Mouse (Mus musculus): ENCODE data around the gene Cox7a1.
"Not testable (repeated sequence)": the region's sequence is repeated elsewhere in the genome, so short reads cannot be mapped to it uniquely, and the experiment has no call there.

Cox7a1 gene

DNA sequence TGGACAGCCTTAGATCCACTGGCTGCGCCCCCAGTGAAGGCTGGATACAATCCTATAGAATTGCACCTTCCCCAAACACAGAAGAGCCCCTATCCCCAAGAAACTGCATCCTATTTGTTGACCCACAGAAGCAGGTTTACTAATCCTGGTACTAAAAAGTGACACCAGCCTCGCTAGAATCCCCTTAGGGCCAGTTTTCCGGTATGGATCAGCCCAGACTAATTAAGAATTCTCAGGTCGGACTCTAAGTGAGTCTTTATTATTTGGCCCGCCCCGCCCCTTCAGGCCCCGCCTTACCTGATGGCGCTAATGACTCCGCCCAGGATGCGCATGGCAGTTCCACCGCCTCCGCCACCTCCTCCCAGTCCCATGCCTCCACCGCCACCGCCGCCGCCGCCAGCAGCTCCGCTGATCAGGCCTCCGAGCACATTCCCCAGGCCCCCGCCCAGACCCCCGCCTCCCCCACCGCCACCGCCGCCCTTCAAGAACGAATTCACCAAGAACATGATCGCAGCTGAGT is 9.7 kb downstream of the Cox7a1 start:
- DNase-seq = peak; percentile 90 to 92

DNA sequence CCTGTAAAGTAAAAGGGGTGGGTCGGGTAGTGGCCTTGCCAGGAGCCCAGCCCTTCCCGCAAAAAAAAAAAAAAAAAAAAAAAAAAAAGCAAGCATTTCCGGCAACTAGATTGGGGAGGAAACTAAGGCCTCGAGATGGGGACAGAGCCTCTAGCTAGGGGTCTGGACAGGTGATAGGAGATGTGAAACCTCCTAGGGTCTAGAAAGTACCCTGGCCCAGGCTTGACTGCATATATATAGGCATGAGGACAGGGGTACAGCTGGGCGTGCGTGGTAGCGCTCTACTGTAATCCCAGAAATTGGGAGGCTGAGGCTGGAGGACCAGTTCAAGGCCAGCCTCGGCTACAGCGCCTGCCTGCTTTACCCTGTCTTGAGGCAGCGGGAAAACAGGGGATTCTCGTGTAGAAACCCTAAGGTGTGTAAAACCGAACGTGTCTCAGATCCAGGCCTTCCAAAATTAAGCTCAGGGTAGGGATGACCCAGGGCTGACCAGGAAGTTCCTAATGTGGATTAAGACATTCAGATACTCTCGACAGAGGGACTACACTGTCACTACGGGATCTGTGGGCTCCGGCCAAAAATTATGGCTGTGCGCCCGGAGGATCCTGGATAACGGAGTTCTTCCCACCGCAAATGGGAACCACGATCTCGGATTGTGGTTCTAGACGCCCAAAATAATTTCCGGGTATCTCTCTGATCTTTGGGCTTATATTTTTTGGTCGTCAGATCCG is 10.3 kb downstream of the Cox7a1 start:
- peak in 1 of 2 experiments; percentile 47 for DNase-seq

DNA sequence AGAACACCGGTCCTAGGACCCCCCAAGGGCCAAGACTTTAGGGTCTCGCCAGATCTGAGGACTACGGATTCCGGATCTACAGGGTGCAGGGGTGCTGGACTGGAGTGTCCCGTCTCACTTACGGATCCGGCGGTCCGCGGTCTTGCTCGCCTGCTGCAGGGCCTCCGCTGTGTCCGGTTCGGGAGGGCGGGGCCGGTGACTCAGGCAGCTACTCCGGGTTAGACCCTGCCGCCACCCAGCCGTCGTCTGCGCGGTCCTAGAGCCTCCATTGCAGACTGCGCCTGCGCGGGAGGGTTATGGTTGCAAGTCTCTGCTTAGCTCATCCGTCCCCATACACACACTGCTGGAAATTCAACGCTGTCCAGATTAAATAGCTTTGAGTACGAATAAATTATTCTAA is 10.9 kb downstream of the Cox7a1 start:
- DNase-seq = peak; percentile 98

DNA sequence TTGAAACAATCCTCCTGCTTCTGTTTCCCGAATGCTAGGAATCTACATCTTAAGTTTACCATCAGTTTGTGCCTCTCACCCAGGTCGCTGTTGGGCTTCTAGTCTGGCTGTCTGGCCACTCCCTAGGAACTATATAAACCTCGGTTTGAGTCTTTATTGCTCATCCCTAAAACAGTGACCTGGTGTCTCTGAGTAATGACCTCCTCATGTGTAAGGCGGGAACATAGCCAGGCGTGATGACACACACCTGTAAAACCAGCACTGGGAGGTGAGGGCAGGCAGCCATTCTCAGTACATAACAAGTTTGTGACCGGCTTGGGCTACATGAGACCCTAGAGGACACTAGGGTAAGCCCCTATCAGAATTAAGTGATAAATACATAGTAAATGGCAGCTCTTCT is 11.5 kb downstream of the Cox7a1 start:
- DNase-seq = no peak

DNA sequence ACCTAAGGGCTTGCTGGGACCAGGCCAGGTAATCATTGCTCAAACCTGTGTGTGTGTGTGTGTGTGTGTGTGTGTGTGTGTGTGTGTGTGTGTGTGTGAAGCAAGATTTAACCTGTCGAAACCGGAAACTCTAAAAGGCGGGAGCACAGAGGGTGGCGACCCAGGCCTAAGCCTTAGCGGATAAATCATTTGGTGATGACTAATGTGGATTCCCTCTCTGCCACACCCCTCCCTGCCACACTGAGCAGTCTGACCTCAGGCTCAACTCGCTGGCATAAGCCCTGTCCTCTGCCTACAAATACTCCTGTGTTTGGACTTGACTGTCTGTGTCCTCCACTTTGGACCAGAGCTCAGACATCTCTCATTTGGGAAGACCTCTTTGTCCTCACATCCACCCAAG is 12.2 kb downstream of the Cox7a1 start:
- DNase-seq = no peak

DNA sequence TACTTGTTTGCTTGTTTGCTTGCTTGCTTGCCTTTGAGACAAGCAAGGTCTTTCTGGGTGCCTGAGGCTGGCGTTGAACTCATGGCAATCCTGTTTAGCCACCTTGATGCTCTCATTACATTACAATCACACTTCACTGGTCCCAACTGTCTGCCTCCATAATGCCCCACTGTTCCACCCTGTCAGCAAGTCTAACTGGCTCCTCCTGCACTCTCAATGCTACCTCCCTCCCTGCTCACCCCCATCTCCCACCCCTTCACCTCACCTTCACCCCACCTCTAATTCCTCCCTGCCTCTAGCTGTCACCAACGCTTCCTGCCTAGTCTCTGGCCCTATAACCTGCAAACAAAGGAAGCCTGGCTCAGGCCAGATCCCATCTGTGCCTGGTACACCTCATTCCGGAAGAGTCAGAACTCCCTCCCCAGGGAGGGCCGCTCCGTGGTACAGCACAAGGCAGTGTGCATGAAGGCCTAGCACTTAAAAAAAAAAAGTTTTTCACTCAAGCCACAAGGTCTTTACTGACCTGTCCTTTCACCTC is 13.7 kb downstream of the Cox7a1 start:
- DNase-seq = no peak

DNA sequence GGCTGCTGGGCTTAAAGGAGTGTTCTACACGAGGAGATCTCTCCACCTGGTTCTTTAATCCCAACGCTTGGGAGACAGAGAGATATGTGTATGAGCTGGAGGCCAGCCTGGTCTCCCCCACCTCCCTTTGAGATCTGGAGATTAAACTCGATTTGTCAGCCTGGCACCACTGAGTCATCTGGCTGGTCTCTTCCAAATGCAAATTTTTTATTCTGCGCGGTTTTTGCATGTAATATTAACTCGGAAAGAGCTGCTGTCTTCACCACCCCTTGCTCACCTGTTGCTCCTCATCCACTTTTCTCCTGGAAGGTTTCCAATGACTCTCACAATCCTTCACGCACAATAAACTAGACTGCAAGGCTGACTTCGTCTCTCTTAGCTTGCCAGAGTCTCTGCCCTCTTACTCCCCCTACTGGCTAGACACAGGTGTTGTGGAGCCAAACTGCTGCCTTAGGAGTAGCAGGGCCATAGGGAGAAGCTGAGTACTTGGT is 14.6 kb downstream of the Cox7a1 start, which contains the start of gene Capns1:
TSS of gene Capns1 (minus strand) at position 331 of the 491 bp plus-strand sequence.
- peak; percentile 60 to 69 for DNase-seq

DNA sequence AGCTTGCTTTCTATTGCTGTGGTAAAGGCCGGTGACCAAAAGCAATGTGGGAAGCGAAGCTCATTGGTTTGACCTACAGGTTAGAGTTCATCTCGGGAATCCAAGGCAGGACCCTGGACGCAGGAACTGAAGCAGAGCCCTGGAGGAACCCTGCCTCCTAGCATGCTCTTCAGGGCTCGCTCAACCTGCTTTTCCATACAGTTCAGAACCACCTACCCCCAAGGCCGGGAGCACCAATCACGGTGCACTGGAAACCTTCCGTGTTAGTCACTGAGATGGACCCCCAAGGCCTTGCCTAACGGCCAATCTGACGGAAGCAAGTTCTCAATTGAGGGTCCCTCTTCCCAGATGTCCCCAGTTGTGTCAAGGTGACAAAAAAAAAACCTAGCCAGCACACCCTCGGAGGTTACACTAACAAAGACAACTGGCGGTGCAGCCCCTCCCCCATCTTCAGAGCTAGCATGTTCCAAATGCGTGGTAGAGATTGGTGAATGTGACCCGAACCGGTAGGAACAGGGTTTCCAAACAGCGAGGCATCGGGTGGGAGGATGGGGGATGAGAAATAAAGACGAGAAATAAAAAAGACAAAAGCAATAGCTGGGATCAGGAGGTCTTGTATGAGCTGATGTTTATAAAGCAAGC is 15.7 kb downstream of the Cox7a1 start:
- DNase-seq = peak in 1 of 2 experiments; percentile 34

DNA sequence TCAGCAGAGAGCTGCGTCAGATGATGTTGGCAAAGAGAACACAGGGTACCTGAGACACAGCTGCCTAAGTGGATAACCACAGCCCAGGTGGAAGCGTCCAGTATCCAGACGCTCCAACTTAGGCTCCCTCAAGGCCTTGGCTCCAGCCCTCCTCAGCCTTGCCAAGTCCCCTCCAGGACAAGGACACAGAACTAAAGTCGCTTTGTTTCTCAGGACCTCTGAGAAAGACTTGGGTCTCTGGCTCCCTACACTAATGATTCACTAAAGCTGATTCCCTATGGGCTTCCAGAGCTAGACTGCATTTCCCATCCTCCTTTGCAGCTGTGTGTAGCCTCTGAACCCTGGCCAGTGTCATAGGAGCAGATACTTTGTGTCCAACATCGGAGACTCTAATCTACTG is 16.3 kb downstream of the Cox7a1 start:
- DNase-seq = peak in 1 of 2 experiments; percentile 33

DNA sequence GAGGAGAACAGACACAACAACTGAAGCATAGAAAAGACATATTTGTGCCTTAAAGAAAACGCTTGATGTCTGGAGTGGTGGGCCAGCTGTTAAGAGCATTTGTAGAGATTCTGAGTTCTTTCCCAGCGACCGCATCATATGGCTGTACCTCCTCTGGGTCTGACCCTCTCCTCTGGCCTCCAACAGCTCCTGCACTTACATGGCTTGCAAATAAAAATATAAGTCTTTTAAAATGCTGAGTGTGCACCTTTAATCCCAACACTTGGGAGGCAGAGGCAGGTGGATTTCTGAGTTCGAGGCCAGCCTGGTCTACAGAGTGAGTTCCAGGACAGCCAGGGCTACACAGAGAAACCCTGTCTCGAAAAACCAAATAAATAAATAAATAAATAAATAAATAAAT is 16.7 kb downstream of the Cox7a1 start:
- not testable (repeated sequence) for DNase-seq

DNA sequence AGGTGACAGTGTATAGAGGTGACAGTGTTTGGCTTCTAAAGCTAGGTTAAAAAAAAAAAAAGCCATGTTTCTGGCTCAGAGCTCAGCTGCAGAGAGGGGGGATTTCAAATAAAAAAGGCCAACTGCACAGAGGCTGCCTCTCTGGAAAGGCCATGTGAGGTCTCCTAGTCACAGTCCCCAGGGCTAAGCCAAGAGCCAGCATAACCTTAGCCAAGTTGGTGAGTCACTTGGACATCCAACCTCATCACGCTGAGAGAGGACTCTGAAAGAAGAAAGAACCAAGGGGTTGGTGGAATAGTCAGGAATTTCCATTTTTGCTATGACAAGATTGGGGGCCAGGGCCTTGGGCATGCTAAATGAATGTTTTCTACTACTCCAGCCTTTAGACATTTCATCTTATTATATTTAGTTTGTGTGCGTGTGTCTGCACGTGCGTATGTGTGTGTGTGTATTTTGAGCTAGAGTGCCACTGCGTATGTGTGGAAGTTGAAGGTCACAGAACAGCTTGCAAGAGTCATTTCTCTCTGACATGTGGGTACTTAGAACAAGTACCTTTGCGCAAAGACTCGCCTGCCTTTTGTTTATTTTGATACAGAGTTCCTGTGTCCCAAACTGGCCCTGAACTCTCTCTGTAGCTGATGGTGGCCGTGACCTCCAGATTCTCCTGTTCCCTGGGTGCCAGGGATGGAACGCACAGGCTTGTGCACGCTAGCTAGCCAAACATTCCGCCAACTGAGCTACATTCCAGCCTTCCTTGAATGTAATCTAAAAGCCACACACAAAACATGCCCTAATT is 19.1 kb downstream of the Cox7a1 start:
- DNase-seq = peak in 1 of 2 experiments; percentile 33

DNA sequence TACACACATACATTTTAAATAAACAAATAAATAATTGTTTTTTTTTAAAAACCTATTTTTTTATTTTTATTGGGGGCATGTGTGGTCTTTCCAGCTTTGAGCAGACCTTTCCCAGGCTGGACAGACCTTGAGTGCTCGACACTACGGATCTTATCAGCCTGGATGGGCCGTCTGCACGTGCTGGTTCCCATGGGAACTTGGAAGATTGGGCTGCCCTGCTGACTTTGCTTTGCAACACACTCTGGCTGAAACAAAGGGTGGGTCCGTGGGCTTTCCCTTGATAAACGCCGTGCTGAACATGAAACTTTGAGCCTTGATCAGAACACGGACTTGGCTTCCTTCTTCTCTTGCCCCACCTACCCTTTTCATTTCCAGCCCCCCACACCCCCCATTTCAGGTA is 20.4 kb downstream of the Cox7a1 start:
- DNase-seq = no peak

DNA sequence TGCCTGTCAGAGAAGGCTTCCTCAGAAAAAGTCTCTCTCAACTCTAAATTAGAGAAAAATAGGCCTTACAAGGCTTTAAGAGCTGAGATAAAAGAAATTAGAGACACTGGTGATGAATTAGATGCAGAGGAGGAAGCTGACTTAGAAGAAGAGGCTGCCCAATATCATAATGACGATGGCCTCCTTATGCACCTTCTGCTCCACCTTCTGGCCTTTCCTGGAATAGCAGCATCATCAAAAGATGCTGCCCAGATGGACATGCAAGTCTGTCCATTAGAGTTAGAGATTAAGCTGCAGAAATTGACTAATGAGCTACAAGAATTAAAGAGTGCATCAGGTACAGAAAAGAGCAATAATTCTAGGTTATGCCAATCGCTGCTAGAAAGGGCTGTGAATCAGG is 21.4 kb downstream of the Cox7a1 start:
- peak; percentile 68 to 86 for DNase-seq

DNA sequence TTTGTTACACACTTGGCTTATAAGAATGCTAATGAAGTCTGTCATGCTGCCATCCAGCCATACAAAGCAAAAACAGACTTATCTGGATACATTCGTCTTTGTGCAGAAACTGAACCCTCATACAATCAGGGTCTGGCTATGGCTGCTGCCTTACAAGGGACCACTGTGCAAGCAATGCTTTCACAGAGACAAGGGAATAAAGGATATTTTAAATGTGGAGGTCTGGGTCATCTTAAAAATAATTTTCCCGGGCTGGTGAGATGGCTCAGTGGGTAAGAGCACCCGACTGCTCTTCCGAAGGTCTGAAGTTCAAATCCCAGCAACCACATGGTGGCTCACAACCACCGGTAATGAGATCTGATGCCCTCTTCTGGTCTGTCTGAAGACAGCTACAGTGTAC is 22.4 kb downstream of the Cox7a1 start:
- DNase-seq = not testable (repeated sequence)

DNA sequence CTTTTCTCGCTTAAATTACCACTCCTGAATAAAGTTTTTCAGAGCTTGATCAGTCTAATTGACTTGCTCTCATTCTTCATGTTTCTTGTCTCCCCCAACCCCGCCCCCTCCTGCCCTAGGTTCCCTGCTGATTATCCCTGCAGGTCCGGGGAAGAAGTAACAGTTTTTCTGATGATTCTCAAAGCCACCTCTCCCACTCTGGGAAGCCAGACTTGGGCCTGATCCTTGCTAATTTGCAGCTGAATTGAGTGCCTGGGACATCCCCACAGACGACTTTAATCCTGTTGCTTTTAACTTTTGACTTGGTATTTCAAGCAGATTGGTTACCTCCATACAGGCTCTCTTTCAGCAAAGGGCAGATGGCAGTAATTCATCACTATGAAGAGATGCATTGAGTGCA is 27.1 kb downstream of the Cox7a1 start:
- DNase-seq = no peak

DNA sequence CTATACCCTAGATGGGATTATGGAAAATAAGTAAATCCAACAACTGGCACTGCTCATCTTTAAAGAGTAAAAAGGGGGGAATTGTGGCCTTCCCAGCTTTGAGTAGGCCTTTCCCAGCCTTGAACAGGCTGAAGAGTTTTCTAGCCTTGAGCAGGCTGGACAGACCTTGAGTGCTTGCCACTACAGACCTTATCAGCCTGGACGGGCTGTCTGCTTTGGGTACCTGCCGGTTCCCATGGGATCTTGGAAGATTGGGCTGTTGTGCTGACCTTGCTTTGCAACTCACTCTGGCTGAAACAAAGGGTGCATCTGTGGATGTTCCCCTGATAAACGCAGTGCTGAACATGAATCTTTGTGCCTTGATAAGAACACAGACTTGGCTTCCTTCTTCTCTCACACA is 29.9 kb downstream of the Cox7a1 start:
- no peak for DNase-seq

DNA sequence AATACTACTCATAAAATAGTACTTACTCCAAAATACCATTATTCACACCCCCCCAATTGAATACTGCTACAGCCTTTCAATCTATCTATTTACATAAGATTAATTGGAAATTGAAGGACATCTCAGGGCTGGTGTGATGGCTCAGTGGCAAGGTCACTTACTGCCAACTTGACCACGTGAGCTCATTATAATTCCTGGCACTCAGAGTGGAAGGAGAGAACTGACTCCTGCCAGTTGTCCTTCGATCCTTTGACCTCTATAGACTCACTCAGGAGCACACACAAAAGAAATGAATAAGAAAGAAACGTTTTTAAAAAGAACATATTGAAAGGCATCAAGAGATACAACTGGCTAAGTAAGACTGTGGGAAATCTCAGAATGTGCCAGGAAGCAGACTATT is 31.9 kb downstream of the Cox7a1 start:
- peak; percentile 51 to 71 for DNase-seq

DNA sequence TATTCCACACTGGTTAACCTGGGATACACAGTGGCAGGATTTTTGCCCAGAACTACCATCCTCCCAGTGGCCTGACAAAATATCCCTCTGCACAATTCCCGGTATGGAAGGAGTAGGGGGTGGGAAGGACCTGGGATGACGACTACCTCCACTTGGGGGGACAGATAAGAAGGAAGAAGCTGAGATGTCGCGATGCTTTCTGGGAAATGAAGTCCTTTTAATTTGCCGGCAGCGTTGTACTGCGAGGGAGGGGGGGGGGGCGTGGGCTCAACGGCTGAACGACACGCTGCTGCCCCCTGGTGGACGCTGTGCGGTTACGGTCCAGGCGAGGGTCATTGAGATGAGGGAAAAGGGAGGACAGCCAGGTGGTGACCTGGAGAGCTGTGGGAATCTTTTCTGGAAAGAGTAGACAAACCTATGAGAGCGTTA is 32.8 kb downstream of the Cox7a1 start:
- peak; percentile 85 to 86 for DNase-seq

DNA sequence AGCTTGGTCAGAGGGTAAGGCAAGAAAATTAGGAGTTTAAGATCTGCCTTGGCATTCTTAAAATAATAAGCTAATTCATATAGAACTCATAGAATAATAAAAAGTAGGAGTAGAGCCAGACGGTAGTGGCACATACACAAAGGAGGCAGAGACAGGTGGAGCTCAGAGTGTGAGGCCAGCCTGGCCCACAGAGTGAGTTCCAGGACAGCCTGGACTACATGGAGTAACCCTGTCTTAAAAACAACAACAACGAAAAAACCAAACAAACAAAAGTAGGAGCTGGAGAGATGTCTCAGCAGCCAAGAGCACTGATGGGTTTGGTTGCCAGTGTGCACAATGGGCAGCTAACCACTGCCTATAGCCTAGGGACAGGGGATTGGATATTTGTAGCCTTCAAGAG is 33.3 kb downstream of the Cox7a1 start:
- no peak for DNase-seq

DNA sequence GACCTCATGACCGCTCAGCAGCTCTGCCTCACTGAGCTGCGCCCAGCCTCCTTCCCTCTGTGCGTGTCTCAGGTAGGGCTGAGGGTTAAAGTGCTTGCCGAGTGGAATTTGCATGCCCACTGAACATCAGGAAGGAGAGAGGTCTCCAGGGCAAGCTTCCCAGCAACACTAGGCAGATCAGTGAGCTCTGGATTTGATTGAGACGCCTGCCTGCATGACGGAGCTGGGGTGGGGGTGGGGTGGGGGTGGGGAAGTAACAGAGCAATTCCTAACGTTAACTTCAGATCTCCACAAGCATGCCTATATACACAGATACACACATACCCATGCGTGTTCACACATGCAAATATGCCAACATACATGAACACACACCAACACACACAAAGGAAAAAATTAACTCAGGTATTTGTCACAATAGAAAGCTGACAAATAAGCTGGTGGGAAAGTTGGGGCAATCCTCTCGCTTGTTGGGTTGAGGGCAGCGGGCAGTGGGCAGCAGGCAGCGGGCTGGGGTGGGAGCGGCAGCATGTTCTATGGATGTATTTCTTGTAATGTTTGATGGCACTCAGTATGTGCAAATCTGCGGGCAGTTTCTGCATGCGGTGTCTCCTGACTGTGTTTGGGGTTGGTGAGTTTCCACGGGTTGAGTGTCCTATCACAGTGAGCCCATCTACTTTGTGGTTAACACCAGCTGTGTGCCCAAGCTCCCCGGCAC is 35.5 kb downstream of the Cox7a1 start:
- peak; percentile 84 to 91 for DNase-seq

DNA sequence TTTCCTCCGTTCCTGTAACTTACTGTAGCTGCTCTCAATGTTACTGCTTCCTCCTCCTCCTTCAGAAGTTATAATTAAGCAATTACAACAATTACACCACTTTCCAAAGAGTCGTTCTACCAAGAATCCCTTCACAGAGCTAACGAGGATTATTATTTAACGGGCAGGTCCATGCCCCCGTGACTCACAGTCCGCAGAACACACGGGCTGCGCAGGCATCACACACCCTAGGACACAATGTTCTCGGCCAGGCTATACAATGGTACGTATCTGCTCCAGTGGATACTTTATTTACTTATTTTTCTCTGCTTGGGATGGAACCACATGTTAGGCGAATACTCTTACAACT is 36.0 kb downstream of the Cox7a1 start:
- peak; percentile 57 to 88 for DNase-seq

DNA sequence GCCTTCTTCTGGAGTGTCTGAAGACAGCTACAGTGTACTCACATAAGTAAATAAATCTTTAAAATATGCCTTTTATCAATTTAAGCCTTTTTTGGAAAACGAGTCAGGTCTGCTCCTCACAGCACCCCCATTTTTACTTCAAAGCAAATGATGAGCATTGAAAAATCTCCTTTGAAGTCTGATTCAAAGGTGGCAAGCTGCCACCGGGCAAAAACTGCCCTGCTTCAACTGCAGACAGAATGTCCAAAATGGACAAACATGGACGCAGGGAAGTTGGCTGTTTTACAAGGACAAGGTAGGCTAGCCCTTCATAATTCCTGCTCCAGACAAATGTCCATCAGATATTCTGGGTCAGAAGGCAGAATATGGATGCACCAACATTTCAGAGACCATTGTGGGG is 37.5 kb downstream of the Cox7a1 start:
- no peak for DNase-seq

Measured in kidney, postnatal 25 days (tissue).